Mouse (Mus musculus) midbrain, embryonic 10.5 days (tissue): ENCODE results near the gene Hyal5. TPM values are rescaled to one million over a fixed set of nuclear protein-coding genes. Genes with fewer than 3 reads are reported as not detected.

Experiments
- DNase-seq: peaks from one replicate; pipeline ENCODE4 v3.0.0-alpha.2; 2017; ENCODE audit warnings: low spot score
- H3K27ac ChIP-seq: fragments of 300-500 bp; sonication (generic); replicated peaks from 2 replicates; pipeline ENCODE4 v1.5.1; 2016; ENCODE audit warnings: mild to moderate bottlenecking
- H3K27me3 ChIP-seq: fragments of 300-500 bp; sonication (generic); 2 replicates; pipeline ENCODE4 v1.6.1; 2016; ENCODE audit warnings: low read depth, mild to moderate bottlenecking; ENCODE audit not compliant: poor library complexity, severe bottlenecking
- H3K36me3 ChIP-seq: fragments of 300-500 bp; sonication (generic); 2 replicates; pipeline ENCODE4 v1.6.1; 2016; ENCODE audit warnings: mild to moderate bottlenecking, moderate library complexity
- H3K4me1 ChIP-seq: fragments of 300-500 bp; sonication (generic); 2 replicates; pipeline ENCODE4 v1.6.1; 2016
- H3K4me3 ChIP-seq: fragments of 300-500 bp; sonication (generic); 2 replicates; pipeline ENCODE4 v1.5.1; 2016; ENCODE audit warnings: mild to moderate bottlenecking, moderate library complexity
- H3K9me3 ChIP-seq: fragments of 300-500 bp; sonication (generic); replicated peaks from 2 replicates; pipeline ENCODE4 v1.6.1; 2016; ENCODE audit warnings: mild to moderate bottlenecking
- WGBS: fragments of 180-500 bp; shearing (Covaris S2); methylation state at CpG from one replicate; pipeline ENCODE4 v1.1.7; 2016; 5-methylcytosine and 5-hydroxymethylcytosine counted together
- polyA plus RNA-seq: library from polyadenylated mRNA; unstranded; fragments of >200 nt; fragmentation: Nextera tagmentation; extraction: Ambion mirVana; gene quantifications from 2 replicates; pipeline ENCODE4 v1.2.1, GENCODE M21; 2016

Hyal5 gene
- not detected in 2 replicates for polyA plus RNA-seq

GRCm38 (mm10) chr6:24857697-24858096, at the start of gene Hyal5:
TSS of gene Hyal5 (plus strand) at chr6:24857997.
- no peak within 1 kb of the TSS for H3K27ac ChIP-seq
- no peaks in the 10 kb centered on the region for H3K27me3 ChIP-seq
- H3K4me3 ChIP-seq, result no peak within 1 kb of the TSS
- DNase-seq, result no peak
- no peaks in the 10 kb centered on the region for H3K36me3 ChIP-seq
- H3K4me1 ChIP-seq, result no peaks in the 10 kb centered on the region
- no peaks in the 10 kb centered on the region for H3K9me3 ChIP-seq

GRCm38 (mm10) chr6:24822070-24822469, 35.7 kb upstream of the Hyal5 start:
- Histone ChIP-seq H3K36me3 (no peaks in the 10 kb centered on the region), H3K4me1 (no peaks in the 10 kb centered on the region), H3K9me3 (no peaks in the 10 kb centered on the region), H3K4me3 (no peak overlapping the region), H3K27ac (no peak overlapping the region), H3K27me3 (no peaks in the 10 kb centered on the region)
- no peak for DNase-seq
- 53% methylated on average over 2 of the region's 2 CpGs for WGBS

- no peaks in the 10 kb centered on the region for H3K4me1 ChIP-seq
- H3K4me3 ChIP-seq, result no peak overlapping the region
- H3K27me3 ChIP-seq, result no peaks in the 10 kb centered on the region
- H3K36me3 ChIP-seq, result no peaks in the 10 kb centered on the region
- H3K27ac ChIP-seq, result no peak overlapping the region
- WGBS, result 45% methylated on average over 2 of the region's 2 CpGs
- no peaks in the 10 kb centered on the region for H3K9me3 ChIP-seq
- no peak for DNase-seq
Observed at GRCm38 (mm10) chr6:24860320-24860719, 2.5 kb downstream of the Hyal5 start.

GRCm38 (mm10) chr6:24863649-24864048, 5.9 kb downstream of the Hyal5 start:
- 96% methylated on average over 4 of the region's 4 CpGs for WGBS
- H3K4me1 ChIP-seq, result no peaks in the 10 kb centered on the region
- H3K27ac ChIP-seq, result no peak overlapping the region
- H3K36me3 ChIP-seq, result no peaks in the 10 kb centered on the region
- DNase-seq, result no peak
- no peaks in the 10 kb centered on the region for H3K9me3 ChIP-seq
- H3K27me3 ChIP-seq, result no peaks in the 10 kb centered on the region
- no peak overlapping the region for H3K4me3 ChIP-seq

- WGBS, result 77% methylated on average over 11 of the region's 11 CpGs
- Histone ChIP-seq H3K36me3 (no peaks in the 10 kb centered on the region), H3K4me1 (no peaks in the 10 kb centered on the region), H3K27me3 (no peaks in the 10 kb centered on the region), H3K4me3 (no peak overlapping the region), H3K27ac (no peak overlapping the region), H3K9me3 (no peaks in the 10 kb centered on the region)
- no peak for DNase-seq
Observed at GRCm38 (mm10) chr6:24894146-24894873, 36.5 kb downstream of the Hyal5 start.

GRCm38 (mm10) chr6:24894874-24895183, 37.0 kb downstream of the Hyal5 start:
- no peak overlapping the region for H3K4me3 ChIP-seq
- WGBS, result 64% methylated on average over 2 of the region's 2 CpGs

GRCm38 (mm10) chr6:24905101-24905500, 47.3 kb downstream of the Hyal5 start:
- Histone ChIP-seq H3K27me3 (no peaks in the 10 kb centered on the region), H3K4me1 (no peaks in the 10 kb centered on the region), H3K4me3 (no peak overlapping the region), H3K27ac (no peak overlapping the region), H3K36me3 (no peaks in the 10 kb centered on the region), H3K9me3 (no peaks in the 10 kb centered on the region)
- DNase-seq, result no peak
- 89% methylated on average over 3 of the region's 3 CpGs for WGBS

More at GRCm38 (mm10) chr6:24894874-24895183, 37.0 kb downstream of the Hyal5 start:
- H3K4me1 ChIP-seq, result no peaks in the 10 kb centered on the region
- no peaks in the 10 kb centered on the region for H3K36me3 ChIP-seq
- no peak overlapping the region for H3K27ac ChIP-seq
- no peak for DNase-seq
- no peaks in the 10 kb centered on the region for H3K9me3 ChIP-seq
- no peaks in the 10 kb centered on the region for H3K27me3 ChIP-seq

GRCm38 (mm10) chr6:24907824-24908223, 50.0 kb downstream of the Hyal5 start:
- Histone ChIP-seq H3K4me3 (no peak overlapping the region), H3K27me3 (no peaks in the 10 kb centered on the region), H3K27ac (no peak overlapping the region), H3K9me3 (no peaks in the 10 kb centered on the region), H3K36me3 (no peaks in the 10 kb centered on the region), H3K4me1 (no peaks in the 10 kb centered on the region)
- 85% methylated on average over 2 of the region's 2 CpGs for WGBS
- no peak for DNase-seq

GRCm38 (mm10) chr6:24910016-24910727, 52.4 kb downstream of the Hyal5 start:
- H3K4me3 ChIP-seq, result no peak overlapping the region
- H3K27me3 ChIP-seq, result no peaks in the 10 kb centered on the region
- H3K27ac ChIP-seq, result no peak overlapping the region
- H3K36me3 ChIP-seq, result no peaks in the 10 kb centered on the region
- WGBS, result 83% methylated on average over 2 of the region's 2 CpGs
- H3K4me1 ChIP-seq, result no peaks in the 10 kb centered on the region
- no peak for DNase-seq
- no peaks in the 10 kb centered on the region for H3K9me3 ChIP-seq

- Histone ChIP-seq H3K27ac (no peak overlapping the region), H3K27me3 (no peaks in the 10 kb centered on the region), H3K4me3 (no peak overlapping the region), H3K9me3 (no peaks in the 10 kb centered on the region), H3K4me1 (no peaks in the 10 kb centered on the region), H3K36me3 (no peaks in the 10 kb centered on the region)
- DNase-seq, result no peak
Observed at GRCm38 (mm10) chr6:24910728-24911105, 52.9 kb downstream of the Hyal5 start.

GRCm38 (mm10) chr6:24913591-24913990, 55.8 kb downstream of the Hyal5 start:
- Histone ChIP-seq H3K4me1 (no peaks in the 10 kb centered on the region), H3K27me3 (no peaks in the 10 kb centered on the region), H3K4me3 (no peak overlapping the region), H3K36me3 (no peaks in the 10 kb centered on the region), H3K9me3 (no peaks in the 10 kb centered on the region), H3K27ac (no peak overlapping the region)
- DNase-seq, result no peak
- 94% methylated on average over 2 of the region's 2 CpGs for WGBS

- no peaks in the 10 kb centered on the region for H3K27me3 ChIP-seq
- no peak overlapping the region for H3K4me3 ChIP-seq
- H3K9me3 ChIP-seq, result peaks cover 9% of the 10 kb centered on the region
- WGBS, result 90% methylated on average over 11 of the region's 11 CpGs
- no peak overlapping the region for H3K27ac ChIP-seq
- H3K4me1 ChIP-seq, result no peaks in the 10 kb centered on the region
- no peaks in the 10 kb centered on the region for H3K36me3 ChIP-seq
- no peak for DNase-seq
Observed at GRCm38 (mm10) chr6:24925076-24925785, 67.4 kb downstream of the Hyal5 start.
